Mouse (Mus musculus) heart, embryonic 15.5 days (tissue): Measurements from ENCODE around the gene Nop10. TPM values are rescaled to one million over a fixed set of nuclear protein-coding genes. Genes with fewer than 3 reads are reported as not detected.
"Not testable (repeated sequence)": the region's sequence is repeated elsewhere in the genome, so short reads cannot be mapped to it uniquely, and the experiment has no call there.

Source experiments
- ATAC-seq: fragments of 200-750 bp; cut with Nextera tagmentation; replicated peaks from 2 replicates; pipeline ENCODE4 v1.8.0; 2017; ENCODE audit warnings: low read depth, moderate TSS enrichment; ENCODE audit not compliant: insufficient number of reproducible peaks, insufficient read depth, low FRiP score
- H3K27ac ChIP-seq: fragments of 300-500 bp; sonication (generic); 2 replicates; pipeline ENCODE4 v1.5.1; 2015; ENCODE audit warnings: mild to moderate bottlenecking, inconsistent platforms
- H3K27me3 ChIP-seq: fragments of 300-500 bp; sonication (generic); 2 replicates; pipeline ENCODE4 v1.6.1; 2015; ENCODE audit warnings: inconsistent platforms
- H3K36me3 ChIP-seq: fragments of 300-500 bp; sonication (generic); 2 replicates; pipeline ENCODE4 v1.6.1; 2015; ENCODE audit warnings: mild to moderate bottlenecking, inconsistent platforms
- H3K4me1 ChIP-seq: fragments of 300-500 bp; sonication (generic); replicated peaks from 2 replicates; pipeline ENCODE4 v1.6.1; 2015; ENCODE audit warnings: inconsistent platforms
- H3K4me2 ChIP-seq: fragments of 300-500 bp; sonication (generic); 2 replicates; pipeline ENCODE4 v1.6.1; 2015; ENCODE audit warnings: inconsistent platforms, mild to moderate bottlenecking, moderate library complexity
- H3K4me3 ChIP-seq: fragments of 300-500 bp; sonication (generic); 2 replicates; pipeline ENCODE4 v1.5.1; 2015; ENCODE audit warnings: mild to moderate bottlenecking, inconsistent platforms
- H3K9ac ChIP-seq: fragments of 300-500 bp; sonication (generic); 2 replicates; pipeline ENCODE4 v1.6.1; 2015; ENCODE audit warnings: mild to moderate bottlenecking, inconsistent platforms
- H3K9me3 ChIP-seq: fragments of 300-500 bp; sonication (generic); replicated peaks from 2 replicates; pipeline ENCODE4 v1.6.1; 2016; ENCODE audit warnings: inconsistent platforms
- WGBS: fragments of 180-500 bp; shearing (Covaris S2); methylation state at CpG from one replicate; pipeline ENCODE4 v1.1.7; 2015; ENCODE audit warnings: mixed read lengths; 5-methylcytosine and 5-hydroxymethylcytosine counted together
- polyA plus RNA-seq: library from polyadenylated mRNA; unstranded; fragments of >200 nt; fragmentation: Nextera tagmentation; extraction: Ambion mirVana; gene quantifications from 2 replicates; pipeline ENCODE4 v1.2.1, GENCODE M21; 2015

Nop10 gene
- polyA plus RNA-seq, 1 experiment from 2014 or later = 159 TPM

DNA sequence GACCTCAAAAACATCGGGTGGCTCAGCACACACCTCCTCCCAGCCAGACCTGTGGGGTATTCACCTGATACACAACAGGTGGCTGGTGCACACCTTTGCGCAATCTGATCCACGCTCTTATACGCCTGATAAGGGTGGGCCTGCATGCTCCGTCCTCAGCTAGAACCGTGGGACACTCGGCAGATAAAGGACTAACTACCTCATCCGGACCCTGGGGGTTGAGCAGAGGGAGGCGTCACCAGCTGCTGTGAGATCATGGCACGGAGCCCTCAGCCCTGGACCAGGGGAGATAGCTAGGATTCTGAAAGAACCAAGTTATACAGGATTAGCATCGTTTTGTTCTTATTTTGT, 4.5 kb downstream of the Nop10 start, which contains the start of gene Gm21985:
Gene Gm21985, plus strand, starts transcription at position 73 of the 351 bp plus-strand sequence.
- H3K4me3 ChIP-seq = peak within 1 kb of the TSS; percentile 88
- H3K36me3 ChIP-seq = no peaks in the 10 kb centered on the region
- no peaks in the 10 kb centered on the region for H3K9me3 ChIP-seq
- peak within 1 kb of the TSS; percentile 87 for H3K9ac ChIP-seq
- H3K4me2 ChIP-seq = peak within 1 kb of the TSS; percentile 74
- peak; percentile 60 for ATAC-seq
- no peaks in the 10 kb centered on the region for H3K27me3 ChIP-seq
- under 1% methylated on average over 11 of the region's 11 CpGs for WGBS
- H3K27ac ChIP-seq = peak within 1 kb of the TSS; percentile 96
- peaks cover 28% of the 10 kb centered on the region for H3K4me1 ChIP-seq

GRCm38 (mm10) chr2:112266780-112267179, 5.1 kb downstream of the Nop10 start:
- Histone ChIP-seq H3K4me2 (peak overlapping the region; percentile 74), H3K9ac (peak overlapping the region; percentile 87), H3K27me3 (no peaks in the 10 kb centered on the region), H3K27ac (peak overlapping the region; percentile 96), H3K4me3 (peak overlapping the region; percentile 88), H3K36me3 (no peaks in the 10 kb centered on the region), H3K9me3 (no peaks in the 10 kb centered on the region), H3K4me1 (peaks cover 28% of the 10 kb centered on the region)
- no peak for ATAC-seq
- 19% methylated on average over 10 of the region's 10 CpGs for WGBS

DNA sequence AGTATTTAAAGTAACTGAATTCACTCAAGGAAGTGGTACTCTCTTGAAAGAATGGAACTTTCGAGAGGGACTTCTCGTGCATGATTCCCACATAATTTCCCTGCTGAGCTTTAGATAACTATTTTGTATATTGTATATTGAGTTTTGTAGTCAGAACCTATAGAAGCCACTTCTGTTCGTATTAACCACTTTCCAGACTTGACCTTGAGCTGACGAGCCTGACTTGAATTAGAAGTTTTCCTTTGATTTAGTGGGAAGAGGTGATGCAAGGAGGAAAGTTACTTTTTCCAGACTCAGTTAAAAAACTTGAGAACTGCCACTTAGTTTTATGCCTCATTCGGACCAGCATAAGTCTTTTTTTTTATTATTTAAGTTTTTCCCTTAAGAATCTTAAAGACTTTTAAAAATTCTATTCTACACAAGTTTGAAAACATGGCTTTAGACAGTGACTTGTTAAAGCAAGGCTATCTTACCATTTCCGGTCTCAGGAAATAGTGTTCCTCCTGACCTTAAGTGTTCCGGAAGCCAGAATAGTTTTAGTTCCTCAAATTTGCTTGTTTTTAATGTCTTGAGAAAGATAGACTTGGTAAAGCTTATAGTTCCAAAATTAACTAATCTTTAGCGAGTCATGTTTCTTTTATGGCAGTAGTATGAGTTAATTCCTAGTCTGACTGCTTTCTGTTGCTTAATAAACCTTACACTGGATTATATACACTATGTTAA, 6.0 kb downstream of the Nop10 start:
- peak overlapping the region; percentile 96; the same call in 1 of the 2 replicates for H3K27ac ChIP-seq
- no peaks in the 10 kb centered on the region for H3K9me3 ChIP-seq
- peak overlapping the region; percentile 88 for H3K4me3 ChIP-seq
- no peak for ATAC-seq
- 48% methylated on average over 8 of the region's 8 CpGs for WGBS
- H3K27me3 ChIP-seq = no peaks in the 10 kb centered on the region
- H3K4me1 ChIP-seq = peaks cover 25% of the 10 kb centered on the region
- no peaks in the 10 kb centered on the region; the same call in 1 of the 2 replicates for H3K36me3 ChIP-seq
- peak overlapping the region; percentile 74 for H3K4me2 ChIP-seq
- peak overlapping the region; percentile 87; the same call in 1 of the 2 replicates for H3K9ac ChIP-seq

DNA sequence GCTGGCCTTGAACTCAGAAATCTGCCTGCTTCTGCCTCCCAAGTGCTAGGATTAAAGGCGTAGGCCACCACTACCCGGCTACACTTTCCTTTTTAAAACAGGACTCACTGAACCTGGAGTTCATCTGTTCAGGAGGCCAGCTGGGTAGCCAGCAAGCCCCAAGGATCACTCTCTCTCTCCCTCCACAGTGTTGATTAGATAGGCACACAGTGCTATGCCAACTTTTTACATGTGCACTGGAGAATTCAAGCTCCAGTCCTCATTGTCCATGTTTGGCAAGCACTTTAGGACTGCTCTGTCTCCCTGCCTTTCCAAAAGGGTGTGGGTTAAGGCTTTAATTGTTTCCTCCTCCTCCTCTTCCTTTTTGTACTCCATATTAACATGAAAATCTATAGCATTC, 8.3 kb downstream of the Nop10 start:
- Histone ChIP-seq H3K4me1 (peaks cover 19% of the 10 kb centered on the region), H3K9ac (no peak overlapping the region), H3K4me2 (peak overlapping the region; percentile 23; the same call in 1 of the 2 replicates), H3K36me3 (peaks cover 6% of the 10 kb centered on the region), H3K9me3 (no peaks in the 10 kb centered on the region), H3K27me3 (no peaks in the 10 kb centered on the region), H3K4me3 (no peak overlapping the region), H3K27ac (peak overlapping the region; percentile 77)
- ATAC-seq = no peak
- WGBS = 49% methylated on average over 2 of the region's 2 CpGs

DNA sequence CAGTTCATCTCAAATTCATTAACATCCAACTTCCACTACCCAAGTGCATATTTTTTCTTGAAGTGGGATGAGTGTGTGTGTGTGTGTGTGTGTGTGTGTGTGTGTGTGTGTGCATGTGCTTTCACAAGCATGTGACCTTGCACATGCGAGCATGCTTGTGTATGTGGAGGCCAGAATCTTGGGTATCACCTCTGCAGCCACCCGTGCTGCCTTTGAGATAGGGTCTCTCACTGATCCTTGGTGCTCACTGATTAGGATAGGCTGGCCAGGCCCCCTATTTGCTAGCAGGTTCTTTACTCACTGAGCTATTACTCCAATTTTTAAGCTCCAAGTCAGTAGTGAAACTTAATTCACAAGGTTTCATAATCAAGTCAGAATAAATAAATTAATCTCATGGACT, 11.2 kb downstream of the Nop10 start:
- no peaks in the 10 kb centered on the region for H3K9me3 ChIP-seq
- no peak for ATAC-seq
- no peak overlapping the region for H3K9ac ChIP-seq
- no peak overlapping the region for H3K4me3 ChIP-seq
- 76% methylated on average over 2 of the region's 2 CpGs for WGBS
- peaks cover 14% of the 10 kb centered on the region for H3K4me1 ChIP-seq
- H3K27ac ChIP-seq = no peak overlapping the region
- no peak overlapping the region for H3K4me2 ChIP-seq
- peaks cover 6% of the 10 kb centered on the region for H3K36me3 ChIP-seq
- no peaks in the 10 kb centered on the region for H3K27me3 ChIP-seq

DNA sequence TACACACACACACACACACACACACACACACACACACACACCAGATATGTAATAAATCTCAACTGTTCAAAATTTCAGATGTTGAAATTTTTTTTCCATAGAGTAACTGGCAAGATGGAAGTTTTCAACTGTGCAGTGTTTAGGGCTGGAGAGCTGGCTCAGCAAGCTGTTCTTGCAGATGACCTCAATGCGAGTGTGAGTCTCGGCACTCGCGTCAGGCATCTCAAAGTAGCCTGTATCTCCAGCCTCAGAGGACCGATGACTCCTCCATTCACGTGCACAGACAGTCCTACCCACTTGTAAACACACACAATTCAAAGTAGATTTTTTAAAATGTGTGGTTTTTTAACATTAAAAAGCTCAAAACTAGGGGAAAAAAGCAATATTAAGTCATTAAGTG, 11.7 kb downstream of the Nop10 start:
- no peaks in the 10 kb centered on the region for H3K9me3 ChIP-seq
- H3K36me3 ChIP-seq = peaks cover 6% of the 10 kb centered on the region
- H3K4me2 ChIP-seq = no peak overlapping the region
- H3K4me1 ChIP-seq = peaks cover 12% of the 10 kb centered on the region
- 78% methylated on average over 6 of the region's 6 CpGs for WGBS
- no peak overlapping the region for H3K4me3 ChIP-seq
- no peak for ATAC-seq
- no peak overlapping the region for H3K9ac ChIP-seq
- H3K27me3 ChIP-seq = no peaks in the 10 kb centered on the region
- H3K27ac ChIP-seq = no peak overlapping the region

GRCm38 (mm10) chr2:112276870-112277269, 15.1 kb downstream of the Nop10 start:
- Histone ChIP-seq H3K9ac (no peak overlapping the region), H3K27me3 (no peaks in the 10 kb centered on the region), H3K4me3 (no peak overlapping the region), H3K4me2 (no peak overlapping the region), H3K36me3 (peaks cover 6% of the 10 kb centered on the region), H3K9me3 (no peaks in the 10 kb centered on the region), H3K4me1 (no peaks in the 10 kb centered on the region; the same call in 1 of the 2 replicates), H3K27ac (no peak overlapping the region)
- 92% methylated on average over 3 of the region's 3 CpGs for WGBS
- no peak for ATAC-seq

DNA sequence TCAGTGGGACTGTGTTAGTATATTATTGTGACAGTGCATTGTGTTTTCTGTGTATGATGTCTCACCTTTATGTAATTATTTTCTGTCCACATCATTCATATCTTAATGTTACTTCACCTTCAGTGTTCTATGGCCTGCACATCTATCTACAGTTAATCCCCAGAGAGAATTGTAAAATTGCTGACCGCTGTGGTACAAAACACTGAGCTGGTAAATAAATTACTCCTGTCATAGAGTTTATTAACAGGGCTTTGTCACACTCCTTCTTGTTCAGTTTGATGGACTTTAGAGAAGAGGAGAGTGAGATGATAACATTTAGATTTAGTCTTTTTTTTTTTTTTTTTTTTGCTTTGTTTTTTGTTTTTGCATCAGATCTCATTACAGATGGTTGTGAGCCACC, 21.1 kb downstream of the Nop10 start:
- no peak for ATAC-seq
- 89% methylated on average over 1 of the region's 1 CpGs for WGBS
- Histone ChIP-seq H3K36me3 (no peaks in the 10 kb centered on the region), H3K27me3 (no peaks in the 10 kb centered on the region), H3K9ac (no peak overlapping the region), H3K9me3 (no peaks in the 10 kb centered on the region), H3K27ac (no peak overlapping the region), H3K4me3 (no peak overlapping the region), H3K4me2 (no peak overlapping the region), H3K4me1 (peaks cover 20% of the 10 kb centered on the region)

- no peaks in the 10 kb centered on the region for H3K27me3 ChIP-seq
- peak overlapping the region; percentile 23; the same call in 1 of the 2 replicates for H3K27ac ChIP-seq
- 2% methylated on average over 21 of the region's 21 CpGs for WGBS
- no peaks in the 10 kb centered on the region for H3K9me3 ChIP-seq
- no peaks in the 10 kb centered on the region for H3K36me3 ChIP-seq
- peak; percentile 88 for ATAC-seq
- peak overlapping the region; percentile 72 for H3K9ac ChIP-seq
- peak overlapping the region; percentile 94 for H3K4me2 ChIP-seq
- H3K4me3 ChIP-seq = peak overlapping the region; percentile 65
- peaks cover 24% of the 10 kb centered on the region for H3K4me1 ChIP-seq
These were observed 22.8 kb downstream of the Nop10 start for GRCm38 (mm10) chr2:112284363-112285030.

GRCm38 (mm10) chr2:112285031-112285390, 23.3 kb downstream of the Nop10 start:
- no peak overlapping the region for H3K27ac ChIP-seq
- 55% methylated on average over 6 of the region's 6 CpGs for WGBS

DNA sequence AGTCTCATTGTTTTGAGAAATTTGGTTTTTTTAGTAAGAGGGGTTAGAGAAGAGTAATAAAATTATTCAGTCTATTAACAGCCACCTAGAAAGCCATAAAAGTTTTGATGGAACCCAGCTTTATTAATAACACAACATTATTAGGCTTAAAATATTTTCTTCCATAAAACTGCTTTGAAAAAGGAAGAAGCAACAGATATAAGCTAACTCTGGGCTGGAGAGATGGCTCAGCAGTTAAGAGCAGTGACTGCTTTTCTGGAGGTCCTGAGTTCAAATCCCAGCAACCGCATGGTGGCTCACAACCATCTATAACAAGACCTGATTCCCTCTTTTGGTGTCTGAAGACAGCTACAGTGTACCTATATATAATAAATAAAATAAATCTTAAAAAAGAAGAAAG, 24.3 kb downstream of the Nop10 start:
- not testable (repeated sequence) for H3K27ac ChIP-seq, H3K4me3 ChIP-seq, H3K27me3 ChIP-seq, H3K4me2 ChIP-seq, H3K36me3 ChIP-seq, H3K9ac ChIP-seq, ATAC-seq, H3K9me3 ChIP-seq
- peaks cover 25% of the 10 kb centered on the region for H3K4me1 ChIP-seq
- 98% methylated on average over 1 of the region's 1 CpGs for WGBS

More at GRCm38 (mm10) chr2:112285031-112285390, 23.3 kb downstream of the Nop10 start:
- Histone ChIP-seq H3K4me2 (peak overlapping the region; percentile 94), H3K4me1 (peaks cover 25% of the 10 kb centered on the region), H3K4me3 (peak overlapping the region; percentile 65), H3K27me3 (no peaks in the 10 kb centered on the region), H3K36me3 (no peaks in the 10 kb centered on the region), H3K9me3 (no peaks in the 10 kb centered on the region), H3K9ac (peak overlapping the region; percentile 72; the same call in 1 of the 2 replicates)
- ATAC-seq = no peak
